Mouse (Mus musculus): Measurements from ENCODE around the gene Cdkn1a.

GRCm38 (mm10) chr17:29043583-29043982 lies 47.2 kb upstream of the Cdkn1a start:
- no peak for TF ChIP-seq POLR2A (IDR thresholded peaks at IDR 0.05; ENCODE audit: low read depth, low read length)
- TF ChIP-seq CTCF (IDR thresholded peaks at IDR 0.05; ENCODE audit: extremely low read depth, insufficient read depth, insufficient read length, insufficient replicate concordance), result no peak

Measured in spleen, adult 2 months (tissue).